Mouse (Mus musculus) skeletal muscle tissue, adult 2 months (tissue): ENCODE data around the gene Csk.

Experiments used
- DNase-seq: peaks from one replicate; pipeline ENCODE4 v3.0.0-alpha.2; 2012; ENCODE audit warnings: low read depth, low spot score

The Csk gene

DNA sequence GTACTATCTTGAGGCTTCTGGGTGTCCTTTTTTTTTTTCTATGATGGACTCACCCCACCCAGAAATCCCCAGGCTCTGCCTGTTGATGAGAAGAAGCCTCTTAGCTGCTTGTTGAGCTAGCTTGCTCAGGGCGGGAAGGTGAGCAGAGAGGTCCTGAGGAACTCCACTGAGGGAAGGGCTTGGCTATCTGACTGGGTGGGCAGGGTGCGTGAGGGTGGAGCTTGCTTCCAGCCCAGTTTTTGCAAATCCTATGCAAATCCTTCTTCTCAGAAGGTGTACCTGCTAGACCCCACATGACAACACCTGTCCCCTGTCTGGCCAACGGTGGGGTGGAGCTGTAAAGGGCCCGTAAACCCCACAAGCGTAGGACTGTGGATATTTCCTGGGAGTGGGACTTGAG, at the start of gene Csk:
TSS of gene Csk (minus strand) at position 349 of the 400 bp plus-strand sequence.
- no peak for DNase-seq

DNA sequence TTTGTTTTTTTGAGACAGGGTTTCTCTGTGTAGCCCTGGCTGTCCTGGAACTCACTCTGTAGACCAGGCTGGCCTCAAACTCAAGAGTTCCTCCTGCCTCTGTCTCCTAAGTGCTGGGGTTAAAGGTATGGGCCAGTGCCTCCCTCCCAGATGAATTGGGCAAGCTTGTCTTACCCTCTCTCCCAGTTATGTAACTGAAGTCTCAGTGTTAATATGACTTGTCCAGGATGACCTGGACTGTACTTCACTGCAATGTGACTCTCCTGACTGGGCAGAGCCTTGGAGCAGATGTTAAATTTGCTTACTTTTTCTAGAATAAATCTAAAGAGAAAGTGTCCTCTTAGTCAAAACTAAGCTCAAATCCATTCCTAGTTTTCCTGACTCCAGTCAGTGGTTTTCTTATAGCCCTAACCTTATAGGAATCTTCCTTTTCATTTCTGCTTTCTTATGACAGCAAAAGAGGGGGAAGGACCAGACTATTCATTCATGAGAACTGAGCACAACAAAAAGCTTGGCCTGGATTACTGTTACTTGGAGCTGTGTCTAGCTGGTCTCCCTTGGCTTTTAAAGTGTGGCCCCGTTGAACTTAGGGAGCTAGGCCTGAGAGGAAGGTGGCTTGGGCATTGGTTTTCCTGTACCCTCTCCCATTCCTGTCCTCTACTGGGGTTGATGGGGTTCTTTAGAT, 45.2 kb upstream of the Csk start:
- DNase-seq = no peak

DNA sequence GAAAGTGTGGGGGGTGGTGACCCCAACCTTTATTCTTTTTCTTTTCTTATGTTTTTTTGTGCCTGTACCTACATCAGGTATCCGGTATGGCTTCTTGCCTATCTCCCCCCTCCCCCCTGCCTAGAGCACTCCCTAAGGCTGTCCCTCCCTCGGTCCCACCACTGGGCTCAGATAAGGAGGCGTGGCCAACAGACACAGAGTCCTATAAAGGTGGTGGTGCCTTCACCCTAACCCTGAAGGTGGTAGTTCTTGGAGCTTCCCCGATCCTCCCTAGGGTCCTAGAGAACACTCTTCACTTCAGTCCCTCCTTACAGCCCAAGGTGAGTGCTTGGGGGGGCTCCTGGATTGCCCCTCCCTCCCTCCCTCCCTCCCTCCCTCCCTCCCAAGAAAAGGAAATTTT, 43.9 kb upstream of the Csk start:
- DNase-seq = no peak

DNA sequence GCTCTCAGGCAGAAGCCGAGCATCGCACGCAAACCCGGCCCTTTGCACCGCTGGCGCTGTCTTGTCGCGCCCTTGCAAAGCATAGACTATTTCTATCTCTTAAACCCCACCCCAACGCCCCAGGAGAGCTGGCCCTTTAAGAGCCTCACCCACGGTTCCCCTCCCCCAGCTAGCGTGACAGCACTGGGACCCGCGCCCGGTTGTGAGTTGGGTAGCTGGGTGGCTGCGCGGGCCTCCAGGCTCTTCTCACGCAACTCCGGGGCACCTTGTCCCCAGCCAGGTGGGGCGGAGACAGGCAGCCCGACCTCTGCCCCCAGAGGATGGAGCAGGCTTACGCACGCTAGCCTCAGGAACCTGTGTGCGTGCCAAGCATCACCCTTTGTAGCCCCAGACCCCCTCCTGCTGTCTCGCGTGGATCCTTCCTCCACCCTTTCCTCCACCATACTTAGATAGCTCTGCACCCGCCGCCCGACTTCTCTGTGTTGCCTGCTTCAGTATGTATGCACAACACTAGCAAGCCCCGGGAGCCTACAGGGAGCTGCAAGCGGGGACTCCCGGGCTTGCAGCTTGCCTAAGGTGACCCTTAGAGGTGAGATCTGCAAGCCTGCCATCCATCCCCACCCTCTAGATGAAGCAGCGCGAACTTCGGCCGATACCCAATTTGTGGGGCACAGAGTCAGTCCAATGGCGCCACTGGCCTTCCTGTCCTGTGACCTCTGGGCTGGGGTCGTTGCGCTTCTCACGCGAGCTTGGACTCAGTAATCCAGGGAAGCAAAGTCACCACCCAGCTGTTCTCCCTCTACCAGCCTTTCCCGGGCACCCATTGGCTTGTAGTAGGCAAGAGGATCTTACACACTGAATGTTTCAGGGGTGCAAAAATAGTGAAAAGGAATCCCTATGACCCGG, 43.2 kb upstream of the Csk start:
- DNase-seq = peak; percentile 33

DNA sequence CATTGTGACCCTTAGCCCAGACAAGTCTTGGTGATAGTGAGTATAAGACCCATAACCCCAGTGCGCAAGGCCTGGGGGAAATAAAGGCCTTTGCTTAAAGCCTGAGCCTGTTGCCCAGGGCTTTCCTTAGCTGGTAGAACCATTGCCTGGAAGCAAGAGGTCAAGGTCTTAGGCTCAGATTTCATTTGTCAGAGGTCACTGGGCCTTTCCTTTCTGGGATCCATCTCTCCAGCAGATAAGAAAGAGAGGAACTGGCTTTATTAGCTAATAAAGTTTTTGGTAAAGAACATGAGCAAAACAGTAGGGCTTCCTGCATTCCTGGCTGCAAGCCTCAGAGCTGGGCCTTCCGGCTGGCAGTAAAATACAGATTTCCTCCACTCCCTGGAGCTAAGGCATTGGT, 40.7 kb upstream of the Csk start:
- DNase-seq = no peak

DNA sequence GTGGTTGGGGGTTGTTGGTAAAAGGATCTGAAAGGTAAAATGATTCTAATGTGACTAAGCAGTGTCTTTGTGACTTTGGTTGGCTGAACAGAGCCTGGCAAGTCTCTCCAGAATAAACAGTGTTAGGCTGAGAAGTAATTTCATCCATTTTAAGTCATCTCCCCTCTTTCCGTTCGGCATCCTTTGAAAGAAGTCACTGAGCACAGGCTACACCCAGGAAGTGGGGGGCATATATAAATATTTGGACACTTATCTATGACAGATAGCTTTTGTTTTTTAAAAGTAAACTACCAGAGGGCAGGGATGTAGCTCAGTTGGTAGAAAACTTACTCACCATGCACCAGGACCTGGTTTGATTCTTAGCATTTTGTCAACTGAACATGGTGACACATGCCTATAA, 35.2 kb upstream of the Csk start:
- DNase-seq = no peak

DNA sequence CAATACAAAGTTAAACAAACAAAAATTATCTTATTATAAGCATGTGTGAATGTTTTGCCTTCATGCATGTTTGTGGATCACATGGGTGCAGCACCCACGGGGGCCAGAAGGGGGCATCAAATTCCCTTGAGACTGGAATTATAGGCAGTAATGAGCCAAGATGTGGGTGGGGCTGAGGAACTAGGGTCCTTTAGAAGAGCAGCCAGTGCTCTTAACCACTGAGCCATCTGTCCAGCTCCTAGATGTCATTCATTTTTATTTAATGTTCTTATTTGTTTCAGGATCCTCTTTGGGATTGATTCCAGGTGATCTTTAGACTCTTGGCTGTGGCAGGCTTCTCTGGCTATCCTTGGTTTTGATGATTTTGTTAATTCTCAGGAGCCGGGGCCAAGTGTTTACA, 34.7 kb upstream of the Csk start:
- DNase-seq = no peak

DNA sequence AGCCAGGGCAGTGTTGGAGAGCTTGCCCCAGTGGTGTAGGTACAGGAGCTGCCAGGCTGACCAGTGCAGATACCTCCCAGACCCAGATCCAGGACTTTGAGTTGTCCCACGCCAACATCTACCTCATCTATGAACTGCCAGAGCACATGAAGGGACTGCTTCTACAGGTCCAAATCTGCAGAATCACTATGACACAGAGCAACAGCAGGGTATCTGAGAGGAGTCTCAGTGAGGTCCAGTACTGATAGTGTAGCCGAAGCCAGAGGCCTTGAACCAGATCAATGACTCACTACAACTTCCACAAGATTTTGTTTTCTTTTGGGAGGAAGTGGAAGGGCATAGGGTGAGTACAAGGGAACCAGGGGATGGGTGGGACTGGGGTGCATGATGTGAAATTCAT, 34.3 kb upstream of the Csk start, which contains the start of gene Cyp1a1:
TSS of gene Cyp1a1 (plus strand) at position 178 of the 400 bp plus-strand sequence.
- no peak for DNase-seq

DNA sequence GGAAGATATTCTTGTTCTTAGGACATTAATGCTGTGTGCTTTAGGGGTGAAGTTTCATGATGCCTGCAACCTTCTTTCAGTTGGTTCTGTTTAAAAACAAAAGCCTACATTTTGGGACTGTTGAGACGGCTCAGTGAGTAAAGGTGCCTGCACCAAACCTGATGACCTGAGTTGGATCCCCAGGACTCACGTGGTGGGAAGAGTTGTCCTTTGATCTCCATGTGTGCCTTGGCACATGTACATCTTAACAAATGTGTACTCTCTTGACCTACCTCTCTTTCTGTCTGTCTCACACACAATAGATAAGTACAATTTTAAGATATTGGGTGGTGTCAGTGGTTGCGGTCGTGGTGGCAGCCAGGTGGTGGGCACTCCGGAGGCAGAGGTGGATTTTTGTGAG, 32.6 kb upstream of the Csk start:
- no peak for DNase-seq

DNA sequence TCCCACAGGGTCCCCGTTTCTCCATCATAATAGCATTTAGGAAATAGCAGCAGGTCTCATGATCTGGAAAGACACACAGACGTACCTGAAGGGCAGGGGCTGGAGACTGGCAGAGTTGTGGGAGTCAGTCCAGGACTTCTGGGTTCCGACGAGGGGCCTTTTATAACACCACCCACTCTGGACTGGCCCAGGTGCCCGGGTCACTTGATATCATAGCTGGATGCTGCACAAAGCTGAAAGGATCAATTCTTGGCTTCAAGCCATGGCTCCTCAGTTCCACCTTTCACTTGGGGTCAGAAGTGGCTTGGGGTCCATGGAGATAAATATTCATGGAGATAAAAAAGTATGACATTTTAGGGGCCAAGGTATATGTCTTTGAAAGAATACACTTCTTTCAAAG, 30.1 kb upstream of the Csk start, which contains the start of gene Cyp1a2:
TSS of gene Cyp1a2 (minus strand) at position 184 of the 400 bp plus-strand sequence.
- no peak for DNase-seq

DNA sequence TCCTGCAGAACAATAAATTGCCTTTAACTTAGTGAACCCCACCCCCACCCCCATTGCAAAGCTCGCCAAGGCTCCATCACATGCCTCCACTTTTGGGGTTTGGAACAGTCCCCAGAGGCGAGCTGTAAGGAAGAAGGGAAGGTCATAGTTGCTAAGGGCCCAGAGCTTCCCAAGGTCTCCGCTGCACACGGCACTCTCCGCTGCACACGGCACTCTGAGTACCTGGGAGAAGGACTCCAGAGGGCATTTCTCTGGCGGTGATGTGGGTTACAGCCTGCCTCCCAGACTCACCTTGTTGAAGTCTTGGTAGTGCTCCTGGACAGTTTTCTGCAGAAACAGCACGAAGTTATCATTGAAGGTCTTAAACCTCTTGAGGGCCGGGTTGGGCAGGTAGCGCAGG, 28.0 kb upstream of the Csk start:
- DNase-seq = no peak

DNA sequence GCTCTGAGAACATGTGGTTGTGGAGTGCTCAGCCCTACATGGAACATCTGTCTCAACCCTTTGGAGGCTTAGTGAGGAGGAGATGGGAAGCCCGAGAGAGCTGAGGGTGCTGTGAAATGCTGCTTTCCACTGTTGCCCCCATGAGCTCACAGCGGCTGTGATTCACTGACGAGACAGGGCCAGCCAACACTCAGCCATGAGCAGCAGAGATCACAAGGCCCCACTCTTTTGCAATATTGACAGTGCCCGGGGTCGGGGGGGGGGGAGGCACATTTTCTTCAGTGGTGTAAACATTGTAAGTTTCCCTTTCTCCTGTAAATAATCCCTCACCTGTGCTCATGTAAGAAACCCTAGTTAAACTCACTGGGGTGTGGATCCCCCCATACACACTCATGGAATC, 18.1 kb upstream of the Csk start:
- DNase-seq = no peak

DNA sequence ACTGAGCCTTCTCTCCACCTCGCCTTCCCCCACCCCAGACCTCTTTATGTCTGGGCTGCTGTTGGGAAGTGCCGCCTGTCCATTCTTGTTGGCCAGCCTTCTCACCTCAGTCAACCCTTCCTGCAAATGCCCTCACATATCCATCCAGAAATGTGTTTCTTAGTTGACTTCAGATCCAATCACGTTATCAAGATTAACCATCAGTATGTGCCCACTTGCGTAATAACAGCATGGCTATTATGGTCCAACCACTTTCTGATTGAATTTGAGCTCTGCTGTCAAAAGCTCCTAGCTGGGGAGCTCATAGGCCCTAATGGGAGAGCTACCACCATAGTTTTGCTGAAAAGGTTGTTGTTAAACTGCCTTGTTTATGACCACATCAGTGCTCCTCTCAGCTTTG, 17.6 kb upstream of the Csk start:
- DNase-seq = no peak

DNA sequence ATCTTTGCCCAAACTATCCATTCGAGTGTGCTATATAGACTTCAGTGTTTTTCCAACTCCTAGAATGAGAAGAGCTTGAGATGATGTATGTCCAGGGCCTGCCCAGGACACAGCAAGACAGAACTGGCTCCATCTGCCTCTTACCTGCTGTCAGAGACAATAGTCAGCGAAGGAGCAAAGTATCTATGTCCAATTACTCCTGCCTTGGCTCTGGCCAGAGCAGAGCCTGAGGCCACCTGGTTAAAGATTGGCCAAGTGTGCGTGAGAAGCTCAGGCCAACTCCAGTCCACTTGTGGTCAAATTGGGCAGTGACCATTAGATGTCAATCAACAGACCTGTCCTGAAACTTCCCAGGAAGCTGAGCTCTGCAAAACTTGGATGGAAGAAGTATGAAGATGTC, 16.1 kb upstream of the Csk start:
- no peak for DNase-seq

DNA sequence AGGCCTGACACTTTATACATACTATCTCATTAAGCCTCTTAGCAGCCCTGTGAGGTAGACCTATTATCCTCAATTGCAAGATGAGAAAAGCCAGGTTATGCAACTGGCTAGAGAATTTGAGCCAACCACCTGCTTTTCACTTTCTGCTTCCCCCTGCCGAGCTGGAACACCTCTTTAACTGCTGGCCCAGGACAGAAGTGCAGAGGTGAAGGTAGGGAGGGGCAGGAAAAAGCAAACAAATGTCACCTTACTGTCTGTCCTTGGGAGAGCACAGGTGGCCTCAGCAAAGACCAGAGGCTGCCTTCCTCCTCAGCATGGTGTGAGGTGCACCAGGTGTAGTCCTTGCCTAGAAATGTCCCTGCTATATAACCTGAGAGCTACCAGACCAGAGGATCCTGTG, 14.8 kb upstream of the Csk start:
- no peak for DNase-seq

DNA sequence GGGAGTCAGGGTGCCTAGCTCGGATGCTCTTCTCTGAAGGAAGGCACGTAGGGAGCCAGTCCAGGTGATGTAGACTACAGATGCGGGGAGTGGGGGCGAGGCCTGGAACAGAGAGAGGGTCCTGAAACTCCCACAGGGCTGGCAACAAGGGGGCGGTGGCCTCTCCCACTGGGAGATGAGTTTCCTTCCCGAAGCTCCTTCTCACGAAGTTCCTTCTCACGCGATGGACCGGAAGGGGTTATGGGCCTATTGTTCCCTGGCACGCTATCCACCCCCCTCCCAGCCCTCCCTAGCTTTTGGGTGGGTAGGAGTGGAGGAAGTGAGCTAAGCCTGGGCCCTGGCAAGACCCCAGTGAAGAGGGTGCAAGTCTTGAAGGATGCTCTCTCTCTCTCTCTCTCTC, 14.4 kb upstream of the Csk start:
- no peak for DNase-seq

DNA sequence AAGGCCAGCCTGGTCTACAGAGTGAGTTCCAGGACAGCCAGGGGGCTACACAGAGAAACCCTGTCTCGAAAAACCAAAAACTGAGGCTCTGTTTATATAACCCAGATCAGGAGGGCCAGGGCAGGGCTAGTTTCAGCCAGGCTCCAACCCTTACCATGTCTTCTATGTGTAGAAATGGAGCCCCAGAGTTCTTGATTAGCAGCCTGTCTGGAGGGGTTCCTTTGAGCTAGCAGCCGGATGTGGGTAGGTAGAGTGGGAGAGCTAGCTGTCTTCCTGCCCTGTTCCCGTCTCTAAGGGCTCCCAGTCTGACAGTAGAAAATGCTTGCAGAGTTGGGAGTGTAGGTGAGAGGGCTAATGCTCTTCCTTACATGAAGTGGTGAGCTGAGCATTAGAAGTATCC, 13.7 kb upstream of the Csk start:
- DNase-seq = no peak

DNA sequence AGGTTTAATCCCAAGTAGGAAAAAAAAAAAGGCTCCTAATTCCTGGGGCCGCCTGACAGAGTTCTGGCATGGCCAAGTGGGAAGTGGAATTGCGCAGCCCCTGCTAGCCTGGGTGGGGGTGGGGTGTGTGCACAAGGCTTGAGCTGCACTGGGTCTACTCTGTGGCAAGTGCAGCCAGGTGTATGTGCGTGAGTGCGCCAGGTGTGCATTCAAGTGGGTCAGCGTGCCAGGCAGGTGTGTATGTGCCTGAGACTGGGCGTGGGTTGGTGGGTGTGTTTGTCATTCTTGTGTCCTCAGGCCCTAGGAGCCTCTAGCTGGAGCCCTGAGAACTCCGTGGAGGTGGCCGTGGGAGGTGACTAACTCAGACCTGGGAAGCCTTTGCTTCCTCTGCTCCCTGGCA, 13.1 kb upstream of the Csk start:
- DNase-seq = no peak

DNA sequence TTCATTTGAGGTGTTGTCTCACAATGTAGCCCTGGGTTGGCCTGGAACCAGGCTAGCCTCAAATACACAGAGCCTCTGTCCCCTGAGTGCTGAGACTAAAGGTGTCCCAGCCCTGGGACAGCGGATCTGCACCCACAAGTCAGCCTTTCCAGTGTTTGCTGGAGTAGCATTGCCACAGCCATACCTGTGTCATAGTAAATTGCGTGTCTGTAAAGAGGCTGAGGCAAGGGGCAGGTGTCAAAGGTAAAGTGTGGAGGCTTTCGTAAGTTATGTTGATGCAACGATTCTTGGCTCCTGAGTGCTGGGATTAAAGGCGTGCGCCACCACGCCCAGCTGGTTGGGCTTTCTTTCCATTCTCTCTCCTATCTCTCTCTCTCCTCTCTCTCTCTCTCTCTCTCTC, 11.2 kb upstream of the Csk start:
- no peak for DNase-seq

DNA sequence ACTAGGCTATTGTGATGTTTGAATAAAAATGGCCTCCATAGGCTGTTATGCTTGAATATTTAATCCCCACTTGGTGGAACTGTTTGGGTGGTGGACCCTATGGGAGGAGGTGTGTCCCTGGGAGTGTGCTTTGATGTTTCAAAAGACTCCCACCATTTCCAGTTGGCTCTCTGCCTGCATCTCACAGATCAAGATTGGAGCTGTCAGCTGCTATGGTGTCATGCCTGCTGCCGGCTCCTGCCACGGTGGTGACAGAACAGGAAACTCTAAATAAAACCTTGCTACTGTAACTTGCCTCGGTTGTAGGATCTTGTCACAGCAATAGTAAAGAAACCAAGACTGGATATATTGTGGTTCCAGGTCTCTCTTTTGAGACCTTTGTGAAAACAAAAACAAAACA, 8.1 kb upstream of the Csk start:
- DNase-seq = no peak

DNA sequence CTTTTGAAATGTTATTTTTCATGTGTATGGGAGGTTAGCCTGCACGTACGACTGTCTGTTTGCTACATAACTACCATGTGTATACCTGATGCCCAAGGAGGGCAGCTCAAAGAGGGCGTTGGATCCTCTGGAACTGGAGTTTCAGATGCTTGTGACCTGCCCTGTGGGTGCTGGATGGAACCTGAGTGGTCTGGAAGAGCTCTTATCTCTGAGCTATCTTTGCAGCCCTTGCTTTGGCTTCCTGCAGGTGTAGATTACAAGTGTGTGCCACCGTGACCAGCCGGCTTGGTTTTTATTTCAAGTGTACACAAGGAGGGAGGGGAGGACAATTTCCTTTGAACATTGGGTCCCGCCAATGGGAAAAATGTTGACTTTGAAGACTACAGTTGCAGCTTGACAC, 7.1 kb upstream of the Csk start:
- DNase-seq = no peak

DNA sequence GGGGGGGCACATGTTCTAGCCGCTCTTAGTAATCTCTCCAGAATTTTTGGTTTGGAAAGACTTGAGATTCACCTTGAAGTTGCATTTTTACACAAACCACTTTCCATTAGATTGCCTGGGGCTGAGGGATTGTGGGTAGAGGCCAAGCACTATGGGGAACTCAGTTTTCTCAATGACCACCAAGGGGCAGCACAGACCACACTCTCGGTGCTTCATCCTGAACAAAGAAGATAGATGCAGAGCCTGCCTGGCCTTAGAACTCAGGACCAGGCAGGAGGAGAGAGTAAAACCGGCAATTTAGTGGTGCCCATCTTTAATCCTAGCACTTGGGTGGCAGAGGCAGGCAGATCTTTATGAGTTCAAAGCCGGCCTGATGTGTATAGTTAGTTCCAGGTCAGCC, 6.3 kb upstream of the Csk start:
- DNase-seq = no peak

DNA sequence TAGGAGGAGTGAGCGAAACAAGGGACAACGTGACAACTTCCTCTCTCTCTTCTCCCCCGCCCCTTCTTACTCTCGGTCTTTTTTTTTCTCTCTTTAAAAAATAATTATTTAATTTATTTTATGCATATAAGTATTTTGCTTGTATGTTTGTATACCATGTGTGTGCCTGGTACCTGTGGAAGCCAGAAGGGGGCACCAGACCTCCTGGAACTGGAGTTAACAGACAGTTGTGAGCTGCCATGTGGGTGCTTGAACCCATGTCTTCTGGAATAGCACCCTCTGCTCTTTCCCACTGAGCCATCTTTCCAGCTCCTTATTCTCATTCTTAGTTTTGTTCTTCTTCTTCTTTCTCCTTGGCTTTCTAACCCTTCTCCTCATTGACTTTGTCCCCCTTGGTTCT, 5.5 kb upstream of the Csk start:
- no peak for DNase-seq
